Mouse (Mus musculus): ENCODE results near the gene Slc25a39.
"Not testable (repeated sequence)": the region's sequence is repeated elsewhere in the genome, so short reads cannot be mapped to it uniquely, and the experiment has no call there.

Gene Slc25a39

DNA sequence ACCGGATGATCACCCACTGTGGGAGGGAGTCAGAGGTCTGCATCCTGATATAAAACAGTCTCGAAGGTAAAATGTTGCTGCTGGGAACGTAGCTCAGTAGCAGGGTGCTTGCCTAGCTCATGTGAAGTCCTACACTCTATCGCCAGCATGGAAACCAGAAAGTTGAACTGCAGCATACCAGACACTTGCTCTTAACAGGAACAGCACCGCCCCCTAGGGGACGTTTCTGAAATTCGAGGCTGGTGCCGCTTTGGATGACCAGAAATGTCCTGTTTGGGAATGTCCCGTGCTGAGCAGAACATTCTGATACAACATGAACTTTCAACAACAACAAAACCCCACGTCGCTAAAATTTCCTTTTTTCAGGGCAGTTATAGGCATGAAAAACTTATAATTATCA, 4.0 kb upstream of the Slc25a39 start:
- DNase-seq (ENCODE audit: low read depth, low spot score) = peak; percentile 83

DNA sequence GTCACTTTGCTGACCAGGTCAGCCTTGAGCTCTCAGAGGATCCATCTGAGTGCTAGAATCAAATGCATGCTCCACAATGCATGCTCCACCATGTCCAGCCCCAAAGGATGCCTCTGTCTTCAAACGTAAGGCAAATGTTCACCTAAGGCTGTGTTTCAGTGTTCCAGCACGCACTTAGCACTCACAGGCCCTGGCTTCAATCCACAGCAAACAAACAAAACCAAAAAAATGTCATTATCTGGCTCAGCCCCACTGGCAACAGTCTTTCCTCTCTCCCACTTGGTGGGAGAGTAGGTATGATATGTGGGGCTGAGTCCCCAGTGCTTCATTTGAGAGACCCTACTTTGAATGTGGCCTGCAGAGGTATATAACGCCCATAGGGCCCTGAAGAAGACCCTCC, 3.3 kb upstream of the Slc25a39 start:
- no peak for DNase-seq (ENCODE audit: low read depth, low spot score)

DNA sequence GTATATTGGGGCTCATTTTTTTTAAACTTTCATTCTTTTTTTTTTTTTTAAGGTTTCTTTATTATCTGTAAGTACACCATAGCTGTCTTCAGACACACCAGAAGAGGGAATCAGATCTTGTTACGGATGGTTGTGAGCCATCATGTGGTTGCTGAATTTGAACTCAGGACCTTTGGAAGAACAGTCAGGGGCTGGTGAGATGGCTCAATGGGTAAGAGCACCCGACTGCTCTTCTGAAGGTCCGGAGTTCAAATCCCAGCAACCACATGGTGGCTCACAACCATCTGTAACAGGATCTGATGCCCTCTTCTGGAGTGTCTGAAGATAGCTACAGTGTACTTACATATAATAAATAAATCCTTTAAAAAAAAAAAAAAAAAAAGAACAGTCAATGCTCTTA, 2.6 kb upstream of the Slc25a39 start:
- DNase-seq (ENCODE audit: low read depth, low spot score) = not testable (repeated sequence)

DNA sequence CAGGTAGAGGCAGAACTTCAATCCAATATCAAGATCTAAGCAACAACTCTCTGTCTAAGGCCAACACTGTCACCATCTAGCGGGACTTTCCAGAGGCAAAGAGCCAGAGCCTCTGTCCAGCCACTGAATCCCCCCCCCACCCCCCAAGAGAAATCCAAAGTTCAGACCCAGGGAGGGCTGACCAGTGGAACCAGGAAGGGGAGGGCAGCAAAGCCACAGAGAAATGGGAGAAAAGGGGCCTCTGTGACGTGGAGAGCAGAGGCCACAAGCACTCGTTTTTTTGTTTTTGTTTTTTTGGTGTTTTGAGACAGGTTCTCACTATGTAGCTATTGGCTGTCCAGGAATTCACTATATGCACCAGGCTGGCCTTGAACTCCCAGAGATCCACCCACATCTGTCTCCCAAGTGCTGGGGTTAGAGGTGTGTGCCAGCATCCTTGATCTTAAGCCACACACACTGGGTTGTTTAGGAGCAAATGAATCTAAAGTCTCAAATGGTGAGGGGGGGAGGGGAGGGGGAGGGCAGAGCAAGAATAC, 2.1 kb upstream of the Slc25a39 start:
- no peak for DNase-seq (ENCODE audit: low read depth, low spot score)

DNA sequence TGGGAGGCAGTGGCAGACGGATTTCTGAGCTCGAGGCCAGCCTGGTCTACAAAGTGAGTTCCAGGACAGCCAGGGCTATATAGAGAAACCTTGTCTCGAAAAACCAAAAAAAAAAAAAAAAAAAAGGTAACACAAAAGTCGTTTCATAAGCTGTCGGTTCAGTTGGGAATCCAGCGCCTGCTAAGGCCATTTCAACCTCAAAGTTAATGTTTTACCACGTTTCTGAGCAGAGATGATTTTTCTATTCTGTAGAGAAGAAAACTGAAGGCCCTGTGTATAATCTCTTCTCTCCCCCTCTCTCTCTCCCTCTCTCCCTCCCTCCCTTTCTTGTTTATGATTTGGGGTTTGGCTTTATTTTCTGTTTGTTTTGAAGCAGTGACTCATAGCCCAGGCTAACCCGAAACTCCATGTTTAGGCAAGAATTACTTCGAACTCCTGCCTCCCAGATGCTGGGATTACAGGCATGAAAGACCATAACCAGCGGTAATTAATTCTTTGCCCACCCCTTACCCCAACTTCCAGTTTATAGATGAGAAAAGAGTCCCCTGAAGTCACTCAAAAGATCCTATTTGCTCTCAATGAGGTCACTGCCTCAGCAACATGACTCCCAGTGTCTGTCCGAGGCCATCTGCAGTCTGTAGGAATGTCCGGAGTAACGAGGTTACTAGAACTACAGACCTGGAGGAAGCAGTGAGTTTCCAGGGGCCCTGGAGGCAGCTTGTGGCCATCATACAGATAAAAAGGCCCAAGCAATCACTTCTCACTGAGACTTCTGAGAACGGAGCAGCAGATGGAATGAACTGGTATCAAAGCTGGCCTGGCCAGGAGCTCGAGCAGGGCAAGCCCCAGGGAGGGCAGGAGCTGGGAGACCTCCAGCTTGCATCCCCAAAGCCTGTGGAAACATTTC, 1.4 kb upstream of the Slc25a39 start:
- DNase-seq (ENCODE audit: low read depth, low spot score) = no peak

DNA sequence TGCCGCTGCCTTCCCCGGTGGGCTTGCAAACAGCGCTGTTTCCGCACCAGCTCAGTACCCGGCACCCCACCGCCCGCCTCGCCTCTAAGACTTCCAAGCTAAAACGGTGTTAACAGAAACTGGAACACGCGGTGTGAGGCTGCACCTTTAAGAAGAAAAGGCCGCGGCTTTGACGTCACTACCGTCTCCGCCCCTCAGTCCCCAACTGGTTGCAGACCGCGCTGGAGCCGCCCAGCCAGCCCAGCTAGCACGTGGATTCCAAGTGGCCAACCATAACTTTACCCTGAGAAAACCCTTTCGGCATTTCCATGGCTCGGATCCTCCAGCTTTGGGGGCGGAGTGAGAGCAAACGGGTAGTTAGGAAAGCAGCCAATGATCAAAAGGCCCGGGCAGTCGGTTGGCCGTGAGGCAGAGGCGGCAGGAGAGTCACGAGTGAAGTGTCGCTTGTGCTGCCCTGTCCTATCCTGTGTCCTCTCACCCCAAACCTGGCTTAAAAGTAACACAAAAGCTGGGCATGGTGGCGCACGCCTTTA, 664 bp upstream of the Slc25a39 start:
- peak; percentile 98 for DNase-seq (ENCODE audit: low read depth, low spot score)

DNA sequence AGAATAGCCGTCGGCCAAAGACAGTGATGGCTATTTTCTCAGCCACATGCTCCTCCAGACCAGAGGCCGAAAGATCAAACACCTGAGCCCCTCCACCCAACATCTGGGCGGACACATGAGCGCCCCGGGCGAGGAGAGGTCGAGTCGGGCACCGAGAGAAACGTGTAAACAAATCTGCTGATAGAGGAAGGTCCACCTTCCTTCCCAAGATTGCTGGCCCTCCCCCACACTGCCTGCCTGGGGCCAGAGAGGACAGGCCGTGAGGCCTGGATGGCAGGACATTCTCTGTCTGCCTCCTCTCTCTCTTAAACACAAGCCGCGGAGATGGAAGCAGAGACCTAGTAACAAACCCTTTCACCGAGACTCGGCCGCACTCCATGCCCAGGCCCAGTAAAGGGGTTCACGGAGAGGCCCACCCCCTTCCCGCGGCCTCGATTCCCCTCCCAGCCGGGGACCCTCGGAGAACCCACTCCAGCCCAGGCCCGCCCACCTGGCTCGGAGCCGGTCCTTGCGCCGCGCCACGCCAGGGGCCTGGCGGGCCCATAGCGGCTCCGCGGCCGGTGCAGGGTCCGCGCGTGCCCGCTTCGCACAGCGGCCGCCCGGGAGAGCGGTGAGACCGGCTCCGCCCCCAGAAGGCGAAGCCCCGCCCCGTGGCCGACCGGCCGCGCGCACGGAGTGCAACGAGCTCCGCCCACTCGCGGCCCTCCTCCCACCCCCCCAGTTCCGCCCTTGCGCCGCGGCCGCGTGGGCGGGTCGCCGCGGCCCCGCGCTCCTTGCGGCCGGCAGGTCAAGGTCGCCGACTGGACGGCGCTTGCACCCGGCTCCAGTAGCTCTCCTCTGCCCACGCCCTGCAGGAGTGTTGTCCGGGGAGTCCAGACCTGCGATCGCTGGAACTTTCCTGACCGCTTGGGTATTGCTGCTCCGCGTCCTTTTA, 579 bp downstream of the Slc25a39 start:
- DNase-seq (ENCODE audit: low read depth, low spot score) = peak; percentile 85

DNA sequence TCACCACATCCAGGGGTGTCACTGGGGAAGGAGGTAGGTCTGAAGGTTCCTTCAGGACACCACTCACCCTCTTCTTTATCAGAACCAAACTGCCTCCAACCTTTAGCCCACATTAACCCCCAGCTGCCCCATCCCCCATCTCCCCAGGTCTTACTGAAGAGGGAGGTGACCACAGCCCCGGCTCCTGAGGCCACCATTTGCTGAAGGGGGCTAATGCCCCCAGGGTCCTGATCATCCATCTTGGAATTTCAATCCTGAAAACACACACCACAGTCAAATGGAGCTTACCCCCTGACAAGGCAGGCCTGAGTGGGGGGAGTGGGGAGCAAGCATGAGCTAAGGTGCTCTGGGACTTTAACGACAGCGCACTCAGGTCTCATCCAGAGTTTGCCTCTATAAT, 1.3 kb downstream of the Slc25a39 start:
- DNase-seq (ENCODE audit: low read depth, low spot score) = no peak

DNA sequence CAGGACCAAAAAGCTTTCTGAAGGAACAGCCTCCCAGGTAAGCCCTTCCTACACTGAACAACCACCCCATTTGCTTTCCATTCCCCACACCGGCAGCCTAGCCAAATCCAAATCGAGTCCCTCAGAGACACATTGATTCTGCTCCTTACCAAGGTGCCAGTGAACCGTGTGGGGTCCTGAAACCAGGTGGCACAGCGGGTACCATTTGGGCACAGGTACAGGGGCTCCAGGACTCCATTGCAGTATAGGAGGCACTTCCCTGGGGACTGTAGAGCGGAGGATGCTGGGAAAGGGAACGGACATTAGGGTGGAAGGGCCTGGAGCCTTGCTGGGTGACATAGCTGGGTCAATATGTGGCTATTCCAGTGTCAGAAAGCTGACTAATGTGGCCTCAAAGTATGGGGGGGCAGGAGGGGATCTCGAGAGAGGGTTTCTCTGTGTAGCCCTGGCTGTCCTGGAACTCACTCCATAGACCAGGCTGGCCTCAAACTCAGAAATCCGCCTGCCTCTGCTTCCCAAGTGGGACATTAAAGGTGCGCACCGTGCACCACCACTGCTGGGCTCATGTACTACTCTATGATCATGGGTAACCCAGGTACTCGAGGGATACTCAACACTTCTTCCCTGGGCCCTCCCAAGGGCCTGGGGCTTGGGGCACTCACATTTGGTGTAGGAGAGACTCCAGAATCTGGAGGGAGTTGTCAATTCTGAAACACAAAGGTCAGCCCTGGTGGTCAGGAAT, 2.0 kb downstream of the Slc25a39 start:
- DNase-seq (ENCODE audit: low read depth, low spot score) = no peak

DNA sequence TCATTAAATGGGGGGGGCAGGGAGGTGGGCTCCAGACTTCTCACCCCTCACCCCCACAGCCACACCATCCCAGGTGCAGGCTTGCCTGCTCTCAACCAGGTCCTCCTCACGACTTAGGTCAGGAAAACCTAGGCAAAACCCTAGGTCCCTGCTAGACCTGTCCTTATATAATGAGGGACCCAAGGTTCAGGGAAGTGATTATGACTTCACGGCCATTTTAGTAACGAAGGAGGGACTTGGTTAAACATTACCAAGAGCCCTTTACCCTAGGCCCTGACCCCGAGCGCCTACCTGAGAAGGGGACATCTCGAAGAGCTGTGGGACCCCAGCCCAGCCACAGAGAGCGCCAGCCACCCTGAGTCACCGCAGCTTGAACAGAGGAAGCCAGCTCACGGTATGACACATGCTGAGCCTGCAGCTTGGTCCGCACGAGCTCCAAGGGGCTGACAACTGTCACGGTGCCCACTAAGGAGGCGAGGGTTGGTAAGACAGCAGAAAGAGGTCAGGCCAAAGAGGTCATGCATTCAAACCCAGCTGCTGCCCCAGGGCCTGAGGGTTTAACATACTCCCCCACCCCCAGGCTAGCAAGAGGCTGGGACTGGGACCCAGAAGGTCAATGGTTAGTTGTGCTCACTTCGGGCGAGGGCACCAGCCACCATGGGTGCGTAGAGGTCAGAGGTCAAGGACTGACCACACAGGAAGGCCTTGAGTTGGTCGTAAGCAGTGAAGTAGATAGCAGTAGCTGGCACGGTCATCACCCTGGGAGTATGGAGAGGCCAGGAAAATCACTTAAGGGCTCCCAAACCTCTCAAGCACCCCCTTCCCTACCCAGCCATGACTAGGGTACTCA, 3.4 kb downstream of the Slc25a39 start:
- no peak for DNase-seq (ENCODE audit: low read depth, low spot score)

DNA sequence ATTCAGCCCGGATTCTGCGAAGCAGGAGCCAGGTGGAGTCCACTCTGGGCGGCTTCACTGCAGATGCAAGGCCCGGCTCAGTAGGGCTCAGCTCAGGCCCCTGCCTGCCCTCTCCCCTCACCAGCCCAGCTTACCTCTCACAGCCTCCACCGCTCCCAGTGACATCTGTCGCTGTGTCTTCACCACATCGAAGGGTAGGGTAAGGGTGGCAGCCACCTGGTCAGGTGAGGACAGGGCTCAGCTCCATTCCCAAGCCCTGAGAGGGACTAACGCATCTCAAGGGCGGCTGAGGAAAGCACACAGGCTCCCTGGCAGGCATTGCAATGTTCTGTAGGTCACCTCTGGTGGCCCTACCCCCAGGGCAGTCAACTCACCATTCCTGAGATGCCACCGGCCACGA, 4.1 kb downstream of the Slc25a39 start:
- no peak for DNase-seq (ENCODE audit: low read depth, low spot score)

DNA sequence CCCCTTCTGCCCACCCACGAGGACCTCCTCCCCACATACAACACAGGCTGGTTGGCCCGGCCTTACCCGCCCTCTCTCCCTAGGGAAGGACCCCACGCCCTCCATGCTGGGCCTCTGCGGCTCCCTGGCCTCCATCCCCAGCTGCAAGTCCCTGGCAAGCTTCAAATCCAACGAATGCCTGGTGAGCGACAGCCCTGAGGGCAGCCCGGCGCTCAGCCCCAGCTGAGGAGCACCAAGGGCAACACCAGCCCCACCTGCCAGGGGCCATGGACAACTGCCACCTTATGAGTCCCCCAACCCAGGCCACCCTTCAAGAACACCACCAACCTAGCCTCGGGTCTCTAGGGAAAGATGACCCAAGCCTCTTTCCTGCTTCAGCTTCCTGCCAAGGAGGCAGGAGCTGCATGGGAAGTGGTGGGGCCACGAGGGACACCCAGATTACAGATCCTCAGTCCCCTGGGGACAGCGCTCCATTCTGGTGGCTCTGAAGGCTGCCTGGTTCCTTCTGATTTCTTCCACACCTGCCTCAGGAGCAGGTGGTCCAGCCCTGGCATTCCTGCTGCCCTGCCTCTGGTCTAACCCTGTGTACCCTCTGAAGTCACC, 5.7 kb downstream of the Slc25a39 start:
- DNase-seq (ENCODE audit: low read depth, low spot score) = no peak

DNA sequence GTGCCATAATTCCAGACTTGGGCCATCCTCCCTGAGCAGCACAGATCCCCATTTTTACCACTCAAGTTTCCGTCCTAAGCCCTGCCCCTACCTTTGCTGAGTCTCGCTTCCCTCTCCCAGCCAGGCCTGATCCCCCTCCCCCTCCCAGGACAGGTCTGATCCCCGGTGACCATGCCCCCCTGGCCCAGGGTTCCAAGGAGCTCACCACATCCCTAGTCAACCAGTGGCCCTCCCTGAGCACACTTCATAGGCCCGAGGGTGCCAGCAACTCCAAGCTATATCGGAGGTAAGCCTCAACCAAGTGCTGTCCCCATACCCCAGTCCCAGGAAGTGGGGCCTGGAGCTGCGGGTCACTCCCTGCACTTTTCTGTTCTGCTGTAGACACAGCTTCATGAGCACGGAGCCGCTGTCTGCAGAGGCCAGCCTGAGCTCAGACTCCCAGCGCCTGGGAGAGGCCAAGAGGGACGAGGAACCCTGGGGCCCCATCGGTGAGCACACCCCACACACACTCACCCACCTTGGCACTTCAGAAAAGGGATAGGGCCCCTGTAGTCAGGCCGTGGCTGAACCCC, 7.1 kb downstream of the Slc25a39 start:
- DNase-seq (ENCODE audit: low read depth, low spot score) = no peak

DNA sequence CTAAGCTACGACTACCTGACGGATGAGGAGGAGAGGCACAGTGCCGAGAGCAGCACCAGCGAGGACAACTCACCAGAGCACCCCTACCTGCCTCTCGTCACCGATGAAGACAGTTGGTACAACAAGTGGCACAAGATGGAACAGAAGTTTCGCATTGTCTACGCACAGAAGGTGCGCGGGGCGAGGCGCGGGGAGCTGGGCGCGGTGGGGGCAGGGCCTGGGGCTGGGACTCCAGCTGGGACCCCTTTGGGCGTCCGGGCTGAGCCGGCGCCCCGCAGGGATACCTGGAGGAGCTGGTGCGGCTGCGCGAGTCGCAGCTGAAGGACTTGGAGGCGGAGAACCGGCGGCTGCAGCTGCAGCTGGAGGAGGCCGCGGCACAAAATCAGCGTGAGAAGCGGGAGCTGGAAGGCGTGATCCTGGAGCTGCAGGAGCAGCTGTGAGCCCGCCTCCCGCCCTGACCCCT, 8.1 kb downstream of the Slc25a39 start:
- no peak for DNase-seq (ENCODE audit: low read depth, low spot score)

DNA sequence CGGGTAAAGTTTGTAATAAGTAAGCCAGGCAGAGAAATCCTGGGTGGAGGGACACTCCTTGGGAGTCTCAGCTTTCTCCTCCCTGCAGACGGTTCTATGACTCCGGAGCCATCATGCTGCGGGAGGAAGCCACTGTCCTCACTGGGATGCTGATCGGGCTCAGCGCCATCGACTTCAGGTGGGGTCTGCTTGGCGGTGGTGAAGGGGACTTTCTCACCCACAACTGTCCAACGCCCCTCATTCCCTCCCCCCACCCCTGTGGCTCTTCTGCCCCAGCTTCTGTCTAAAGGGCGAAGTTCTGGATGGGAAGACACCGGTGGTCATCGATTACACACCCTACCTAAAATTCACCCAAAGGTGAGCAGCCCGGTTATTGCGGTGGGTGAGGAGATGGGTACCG, 8.6 kb downstream of the Slc25a39 start:
- no peak for DNase-seq (ENCODE audit: low read depth, low spot score)

DNA sequence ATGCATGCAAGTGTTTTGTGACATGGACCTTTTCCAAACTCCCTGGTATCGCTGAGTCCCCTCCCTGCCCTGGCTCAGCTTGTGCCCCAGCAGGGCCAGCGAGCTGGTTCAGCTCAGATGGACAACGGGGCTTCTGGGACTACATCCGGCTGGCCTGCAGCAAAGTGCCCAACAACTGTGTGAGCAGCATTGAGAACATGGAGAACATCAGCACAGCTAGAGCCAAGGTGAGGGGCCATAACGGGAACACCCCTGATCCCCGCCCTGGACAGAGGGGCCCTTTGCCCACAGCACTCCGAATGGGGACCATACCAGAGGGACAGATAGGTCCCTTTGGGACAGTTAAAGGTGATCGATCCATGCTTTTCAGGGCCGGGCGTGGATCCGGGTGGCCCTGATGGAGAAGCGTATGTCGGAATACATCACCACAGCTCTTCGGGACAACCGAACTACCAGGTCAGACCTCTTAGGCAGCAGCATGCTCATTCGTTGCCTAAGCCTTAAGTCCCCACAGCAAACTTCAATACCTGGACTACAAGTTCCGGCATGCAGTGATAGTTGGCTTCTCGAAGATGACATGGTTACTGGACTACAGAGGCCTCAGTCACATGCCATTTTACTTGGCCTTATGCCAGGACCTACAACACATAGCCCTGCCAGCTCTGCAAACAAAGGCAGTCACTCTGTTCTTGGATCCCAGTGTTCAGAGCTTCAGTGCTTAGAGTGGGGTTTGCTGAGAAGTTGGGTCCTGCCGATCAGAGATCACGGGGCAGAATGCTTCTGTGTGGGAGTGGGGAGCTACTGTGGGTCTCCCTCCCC, 9.5 kb downstream of the Slc25a39 start:
- no peak for DNase-seq (ENCODE audit: low read depth, low spot score)

DNA sequence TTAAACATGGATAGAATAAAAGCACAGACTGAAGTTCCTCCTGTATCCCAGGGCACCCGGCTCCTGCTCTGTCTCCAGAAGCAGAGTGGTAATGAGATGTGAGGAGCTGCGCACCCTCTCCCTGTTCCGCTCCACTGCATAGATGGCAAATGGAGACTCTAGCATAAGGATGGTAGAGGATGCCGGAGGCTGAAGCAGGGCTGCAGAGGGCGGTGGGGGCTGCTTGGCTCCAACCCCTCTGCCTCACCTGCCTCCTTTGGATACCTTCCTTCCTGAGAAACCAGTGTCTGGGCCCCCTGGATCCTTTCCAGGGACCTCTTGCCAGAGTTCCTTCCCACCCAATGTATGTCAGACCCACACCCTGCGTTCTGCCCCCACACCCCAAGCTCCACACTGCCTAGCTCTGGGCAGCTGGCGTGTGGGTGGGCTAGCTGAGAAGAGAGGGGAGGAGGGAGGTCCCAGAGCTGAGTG, 11.0 kb downstream of the Slc25a39 start:
- DNase-seq (ENCODE audit: low read depth, low spot score) = no peak

DNA sequence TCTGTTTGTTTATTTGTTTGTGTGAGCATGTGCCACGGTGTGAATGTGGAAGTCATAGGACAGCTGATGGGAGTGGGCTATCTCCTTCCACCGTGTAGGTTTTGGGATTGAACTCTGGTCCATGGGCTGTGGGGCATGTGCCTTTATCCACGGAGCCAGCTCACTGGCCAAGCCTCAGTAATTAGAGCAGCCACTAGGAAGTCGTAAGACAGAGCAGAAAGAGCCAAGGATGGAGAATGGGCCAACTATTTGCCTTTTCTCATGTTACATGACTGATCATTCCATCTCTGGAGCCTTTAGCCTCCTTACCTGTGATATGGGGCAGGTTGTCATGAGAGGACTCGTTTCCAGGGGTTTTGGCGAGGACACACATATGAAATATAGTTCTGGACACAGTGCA, 11.5 kb downstream of the Slc25a39 start:
- no peak for DNase-seq (ENCODE audit: low read depth, low spot score)

DNA sequence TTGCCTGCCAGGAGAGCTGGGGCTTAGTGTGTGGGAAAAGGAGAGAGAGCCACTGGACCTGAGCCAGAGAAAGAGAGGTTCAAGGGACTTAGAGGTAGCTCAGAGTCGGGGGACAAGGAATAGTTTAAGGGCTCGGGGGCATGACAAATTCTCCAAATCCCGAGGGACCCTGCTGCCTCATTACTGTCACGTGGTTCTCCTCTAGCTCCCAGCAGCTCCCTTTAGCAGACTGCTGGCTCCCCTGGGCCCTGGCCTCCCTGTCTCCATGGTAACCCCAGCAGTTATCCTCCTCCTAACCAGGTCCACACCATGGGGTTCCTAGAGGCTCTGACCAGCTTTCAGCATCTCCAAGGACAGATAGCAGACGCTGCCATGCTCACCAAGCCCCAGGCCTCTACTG, 12.5 kb downstream of the Slc25a39 start:
- no peak for DNase-seq (ENCODE audit: low read depth, low spot score)
